Mouse (Mus musculus) ES-Bruce4 (cell line): Measurements from ENCODE around the gene B230217C12Rik.

Experiments
- CTCF ChIP-seq: IDR thresholded peaks from one replicate; pipeline ENCODE4 v1.8.1; 2011; ENCODE audit warnings: low read depth, low read length
- POLR2A ChIP-seq: IDR thresholded peaks from one replicate; pipeline ENCODE4 v1.8.1; 2011; ENCODE audit warnings: low read length; ENCODE audit not compliant: insufficient read depth

GRCm38 (mm10) chr11:97822840-97823603, 17.6 kb upstream of the B230217C12Rik start:
- TF ChIP-seq CTCF (no peak), POLR2A (no peak)
